Mouse (Mus musculus) naive thymus-derived CD4-positive, alpha-beta T cell, adult 5 months (primary cell): ENCODE measurements around the gene Atp13a4. TPM values are rescaled to one million over a fixed set of nuclear protein-coding genes. Genes with fewer than 3 reads are reported as not detected.

ENCODE experiments used
- polyA plus RNA-seq: library from polyadenylated mRNA; unstranded; fragments of 100-300 nt; shearing (Covaris generic); gene quantifications from one replicate; pipeline ENCODE4 v1.2.1, GENCODE M21; 2017

Atp13a4 gene
- not detected for polyA plus RNA-seq

DNA sequence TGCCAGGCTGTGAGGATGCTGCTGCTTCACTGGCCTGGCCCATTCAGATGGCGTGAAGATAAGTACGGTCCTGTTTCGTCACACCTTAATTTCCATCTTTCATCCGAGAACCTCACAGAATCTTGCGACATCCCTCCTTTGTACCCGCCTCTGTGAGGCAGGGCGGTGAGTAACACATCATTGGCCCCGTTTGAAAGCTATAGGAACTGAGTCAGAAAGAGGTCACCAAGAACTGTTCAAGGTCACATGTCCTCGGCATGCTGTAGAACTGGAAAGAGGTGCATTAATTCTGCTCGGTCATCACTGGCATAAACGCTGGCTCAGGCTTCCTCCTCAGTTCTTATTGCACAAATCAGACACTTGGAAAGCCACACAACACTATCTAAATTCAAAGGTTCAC lies at the start of gene Atp13a4:
Gene Atp13a4, minus strand, starts transcription at position 36 of the 400 bp plus-strand sequence.

GRCm38 (mm10) chr16:29579167-29579786 lies 34.6 kb upstream of the Atp13a4 start, which contains the start of gene Opa1:
Gene Opa1 (plus strand): TSS chr16:29579334.

GRCm38 (mm10) chr16:29378458-29378857 lies 166.2 kb downstream of the Atp13a4 start, which contains the start of gene Atp13a5:
Gene Atp13a5 (minus strand): TSS chr16:29378732.

Other genes starting within 250 kb of the Atp13a4 start
- not detected for gene Atp13a5, start 166.1 kb downstream of the Atp13a4 start, polyA plus RNA-seq
- 36.4 TPM for gene Opa1, start 34.5 kb upstream of the Atp13a4 start, polyA plus RNA-seq